Mouse (Mus musculus): Measurements from ENCODE around the gene Acot11. TPM values are rescaled to one million over a fixed set of nuclear protein-coding genes. Genes with fewer than 3 reads are reported as not detected.
"Not testable (repeated sequence)": the region's sequence is repeated elsewhere in the genome, so short reads cannot be mapped to it uniquely, and the experiment has no call there.

The Acot11 gene
- polyA plus RNA-seq, 1 experiment from 2014 or later = 1.3 TPM

- DNase-seq (ENCODE audit: low spot score, missing footprints) (peak; percentile 92), ATAC-seq (ENCODE audit: low FRiP score) (peak; percentile 78)
- peaks cover 8% of the 10 kb centered on the region for H3K4me1 ChIP-seq (ENCODE audit: control insufficient read depth, insufficient read depth, low read length)
- H3K9ac ChIP-seq (ENCODE audit: low read length) = peak overlapping the region; percentile 17; the same call in 1 of the 2 replicates
- peaks cover 1% of the 10 kb centered on the region; the same call in 1 of the 2 replicates for H3K27me3 ChIP-seq (ENCODE audit: control insufficient read depth, insufficient read depth, low read length)
- H3K9me3 ChIP-seq (ENCODE audit: control insufficient read depth, low read length) = no peaks in the 10 kb centered on the region
- WGBS = 8% methylated on average over 15 of the region's 15 CpGs
- H3K4me2 ChIP-seq = peak overlapping the region; percentile 24
- H3K4me3 ChIP-seq (ENCODE audit: low read depth, low read length) = no peak overlapping the region
- no peak overlapping the region for H3K27ac ChIP-seq (ENCODE audit: low read depth, low read length)
- no peaks in the 10 kb centered on the region for H3K36me3 ChIP-seq (ENCODE audit: control insufficient read depth, insufficient read depth, low read length)
These were observed 4.9 kb downstream of the Acot11 start for GRCm38 (mm10) chr4:106799772-106800336.

GRCm38 (mm10) chr4:106798908-106799546 is 5.8 kb downstream of the Acot11 start:
- Histone ChIP-seq H3K4me1 (ENCODE audit: control insufficient read depth, insufficient read depth, low read length) (peaks cover 4% of the 10 kb centered on the region; the same call in 1 of the 2 replicates), H3K9ac (ENCODE audit: low read length) (no peak overlapping the region), H3K9me3 (ENCODE audit: control insufficient read depth, low read length) (no peaks in the 10 kb centered on the region), H3K4me2 (no peak overlapping the region), H3K27ac (ENCODE audit: low read depth, low read length) (no peak overlapping the region), H3K27me3 (ENCODE audit: control insufficient read depth, insufficient read depth, low read length) (no peaks in the 10 kb centered on the region), H3K36me3 (ENCODE audit: control insufficient read depth, insufficient read depth, low read length) (no peaks in the 10 kb centered on the region), H3K4me3 (ENCODE audit: low read depth, low read length) (no peak overlapping the region)
- 72% methylated on average over 10 of the region's 10 CpGs for WGBS
- no peak for ATAC-seq (ENCODE audit: low FRiP score)
- no peak for DNase-seq (ENCODE audit: low spot score, missing footprints)

GRCm38 (mm10) chr4:106795289-106795688 is 9.5 kb downstream of the Acot11 start:
- H3K4me2 ChIP-seq = no peak overlapping the region
- no peak overlapping the region for H3K27ac ChIP-seq (ENCODE audit: low read depth, low read length)
- H3K4me1 ChIP-seq (ENCODE audit: control insufficient read depth, insufficient read depth, low read length) = peaks cover 4% of the 10 kb centered on the region; the same call in 1 of the 2 replicates
- ATAC-seq (ENCODE audit: low FRiP score) (no peak), DNase-seq (ENCODE audit: low spot score, missing footprints) (no peak)
- H3K4me3 ChIP-seq (ENCODE audit: low read depth, low read length) = no peak overlapping the region
- no peaks in the 10 kb centered on the region for H3K27me3 ChIP-seq (ENCODE audit: control insufficient read depth, insufficient read depth, low read length)
- H3K9ac ChIP-seq (ENCODE audit: low read length) = no peak overlapping the region
- no peaks in the 10 kb centered on the region for H3K9me3 ChIP-seq (ENCODE audit: control insufficient read depth, low read length)
- no peaks in the 10 kb centered on the region for H3K36me3 ChIP-seq (ENCODE audit: control insufficient read depth, insufficient read depth, low read length)
- WGBS = 87% methylated on average over 2 of the region's 2 CpGs

GRCm38 (mm10) chr4:106794247-106794646 is 10.6 kb downstream of the Acot11 start:
- Histone ChIP-seq H3K9ac (ENCODE audit: low read length) (no peak overlapping the region), H3K27ac (ENCODE audit: low read depth, low read length) (no peak overlapping the region), H3K9me3 (ENCODE audit: control insufficient read depth, low read length) (no peaks in the 10 kb centered on the region), H3K27me3 (ENCODE audit: control insufficient read depth, insufficient read depth, low read length) (no peaks in the 10 kb centered on the region), H3K4me2 (no peak overlapping the region), H3K4me3 (ENCODE audit: low read depth, low read length) (no peak overlapping the region), H3K36me3 (ENCODE audit: control insufficient read depth, insufficient read depth, low read length) (no peaks in the 10 kb centered on the region), H3K4me1 (ENCODE audit: control insufficient read depth, insufficient read depth, low read length) (no peaks in the 10 kb centered on the region)
- DNase-seq (ENCODE audit: low spot score, missing footprints) (no peak), ATAC-seq (ENCODE audit: low FRiP score) (no peak)
- WGBS = 89% methylated on average over 7 of the region's 7 CpGs

- H3K4me3 ChIP-seq (ENCODE audit: low read depth, low read length); DNase-seq (ENCODE audit: low spot score, missing footprints); H3K9me3 ChIP-seq (ENCODE audit: control insufficient read depth, low read length); H3K27me3 ChIP-seq (ENCODE audit: control insufficient read depth, insufficient read depth, low read length); H3K36me3 ChIP-seq (ENCODE audit: control insufficient read depth, insufficient read depth, low read length); H3K27ac ChIP-seq (ENCODE audit: low read depth, low read length); H3K4me2 ChIP-seq; ATAC-seq (ENCODE audit: low FRiP score); H3K9ac ChIP-seq (ENCODE audit: low read length); H3K4me1 ChIP-seq (ENCODE audit: control insufficient read depth, insufficient read depth, low read length): not testable (repeated sequence)
- WGBS = 92% methylated on average over 9 of the region's 9 CpGs
These were observed 11.0 kb downstream of the Acot11 start for GRCm38 (mm10) chr4:106793826-106794225.

- H3K9ac ChIP-seq (ENCODE audit: low read length) = no peak overlapping the region
- no peak overlapping the region for H3K27ac ChIP-seq (ENCODE audit: low read depth, low read length)
- no peaks in the 10 kb centered on the region for H3K4me1 ChIP-seq (ENCODE audit: control insufficient read depth, insufficient read depth, low read length)
- H3K4me3 ChIP-seq (ENCODE audit: low read depth, low read length) = no peak overlapping the region
- no peaks in the 10 kb centered on the region for H3K9me3 ChIP-seq (ENCODE audit: control insufficient read depth, low read length)
- no peaks in the 10 kb centered on the region for H3K36me3 ChIP-seq (ENCODE audit: control insufficient read depth, insufficient read depth, low read length)
- no peak for ATAC-seq (ENCODE audit: low FRiP score)
- no peak for DNase-seq (ENCODE audit: low spot score, missing footprints)
- no peaks in the 10 kb centered on the region for H3K27me3 ChIP-seq (ENCODE audit: control insufficient read depth, insufficient read depth, low read length)
- H3K4me2 ChIP-seq = no peak overlapping the region
These were observed 12.5 kb downstream of the Acot11 start for GRCm38 (mm10) chr4:106792276-106792675.

- Histone ChIP-seq H3K4me2 (no peak overlapping the region), H3K36me3 (ENCODE audit: control insufficient read depth, insufficient read depth, low read length) (no peaks in the 10 kb centered on the region), H3K9me3 (ENCODE audit: control insufficient read depth, low read length) (no peaks in the 10 kb centered on the region), H3K27ac (ENCODE audit: low read depth, low read length) (no peak overlapping the region), H3K4me1 (ENCODE audit: control insufficient read depth, insufficient read depth, low read length) (peaks cover 10% of the 10 kb centered on the region), H3K27me3 (ENCODE audit: control insufficient read depth, insufficient read depth, low read length) (no peaks in the 10 kb centered on the region), H3K4me3 (ENCODE audit: low read depth, low read length) (no peak overlapping the region), H3K9ac (ENCODE audit: low read length) (no peak overlapping the region)
- 93% methylated on average over 1 of the region's 1 CpGs for WGBS
- ATAC-seq (ENCODE audit: low FRiP score) = no peak
- no peak for DNase-seq (ENCODE audit: low spot score, missing footprints)
These were observed 13.9 kb downstream of the Acot11 start for GRCm38 (mm10) chr4:106790938-106791337.

GRCm38 (mm10) chr4:106790218-106790617 is 14.6 kb downstream of the Acot11 start:
- not testable (repeated sequence) for DNase-seq (ENCODE audit: low spot score, missing footprints); H3K9me3 ChIP-seq (ENCODE audit: control insufficient read depth, low read length); H3K27me3 ChIP-seq (ENCODE audit: control insufficient read depth, insufficient read depth, low read length); H3K36me3 ChIP-seq (ENCODE audit: control insufficient read depth, insufficient read depth, low read length); H3K4me3 ChIP-seq (ENCODE audit: low read depth, low read length); H3K27ac ChIP-seq (ENCODE audit: low read depth, low read length); H3K4me2 ChIP-seq; H3K9ac ChIP-seq (ENCODE audit: low read length); ATAC-seq (ENCODE audit: low FRiP score)
- 84% methylated on average over 5 of the region's 5 CpGs for WGBS
- H3K4me1 ChIP-seq (ENCODE audit: control insufficient read depth, insufficient read depth, low read length) = peaks cover 17% of the 10 kb centered on the region

GRCm38 (mm10) chr4:106789705-106790104 is 15.1 kb downstream of the Acot11 start:
- DNase-seq (ENCODE audit: low spot score, missing footprints) = peak; percentile 39
- H3K9ac ChIP-seq (ENCODE audit: low read length) = no peak overlapping the region
- H3K4me3 ChIP-seq (ENCODE audit: low read depth, low read length) = no peak overlapping the region
- H3K27me3 ChIP-seq (ENCODE audit: control insufficient read depth, insufficient read depth, low read length) = no peaks in the 10 kb centered on the region
- H3K4me2 ChIP-seq = no peak overlapping the region
- H3K9me3 ChIP-seq (ENCODE audit: control insufficient read depth, low read length) = no peaks in the 10 kb centered on the region
- 78% methylated on average over 9 of the region's 9 CpGs for WGBS
- peaks cover 17% of the 10 kb centered on the region for H3K4me1 ChIP-seq (ENCODE audit: control insufficient read depth, insufficient read depth, low read length)
- H3K27ac ChIP-seq (ENCODE audit: low read depth, low read length) = no peak overlapping the region
- no peaks in the 10 kb centered on the region for H3K36me3 ChIP-seq (ENCODE audit: control insufficient read depth, insufficient read depth, low read length)
- ATAC-seq (ENCODE audit: low FRiP score) = no peak

Measured in midbrain, embryonic 11.5 days (tissue).